Comparison of ENCODE assay signal across 23 mouse cellular contexts in the genomic region with DNA sequence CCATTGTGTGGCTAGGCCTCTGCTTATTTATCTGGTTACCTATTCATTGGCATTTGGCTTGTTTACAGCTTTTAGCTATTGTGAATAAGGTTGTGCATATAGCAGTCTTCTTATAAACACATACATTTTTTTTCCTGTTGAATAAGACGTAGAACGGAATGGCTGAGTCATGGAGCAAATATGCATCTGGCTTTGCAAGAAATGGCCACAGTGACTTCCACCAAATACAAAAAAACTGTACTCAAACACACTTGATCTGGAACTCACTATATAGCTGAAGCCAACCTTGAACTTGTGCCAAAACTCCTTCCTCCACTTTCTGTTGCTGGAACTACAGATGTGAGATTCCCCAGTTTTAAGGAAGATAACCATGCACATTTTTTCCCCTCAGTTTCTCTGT.
"Had no signal": no experiment of that assay in that cellular context is flagged by ENCODE, and none has a peak within 500 bp of the region (broad histone marks: within the 10 kb centered on the region; RNA-seq: fewer than 3 reads in every experiment).

No protein-coding gene starts in this region.

- H3K9ac ChIP-seq: heart, embryonic 13.5 days; heart, embryonic 15.5 days; hindbrain, embryonic 13.5 days; hindbrain, embryonic 15.5 days; limb, embryonic 12.5 days had no signal

- H3K36me3 ChIP-seq: heart, embryonic 13.5 days; heart, embryonic 15.5 days; hindbrain, embryonic 13.5 days; hindbrain, embryonic 15.5 days; limb, embryonic 10.5 days; limb, embryonic 12.5 days had no signal

- H3K4me1 ChIP-seq: heart, embryonic 13.5 days; heart, embryonic 15.5 days; hindbrain, embryonic 13.5 days; hindbrain, embryonic 15.5 days; limb, embryonic 10.5 days; limb, embryonic 12.5 days had no signal

- H3K9me3 ChIP-seq: heart, embryonic 13.5 days; heart, embryonic 15.5 days; hindbrain, embryonic 13.5 days; hindbrain, embryonic 15.5 days; limb, embryonic 10.5 days; limb, embryonic 12.5 days had no signal

- H3K4me2 ChIP-seq: heart, embryonic 11.5 days; heart, embryonic 13.5 days; heart, embryonic 15.5 days; hindbrain, embryonic 13.5 days; hindbrain, embryonic 15.5 days; limb, embryonic 12.5 days; liver, embryonic 11.5 days had no signal

- H3K4me3 ChIP-seq: heart, adult 2 months; heart, embryonic 13.5 days; heart, embryonic 15.5 days; hindbrain, embryonic 13.5 days; hindbrain, embryonic 15.5 days; layer of hippocampus, adult 2 months; left cerebral cortex, adult 2 months; limb, embryonic 10.5 days; limb, embryonic 12.5 days had no signal

- H3K27ac ChIP-seq: heart, adult 2 months; heart, embryonic 13.5 days; heart, embryonic 15.5 days; hindbrain, embryonic 13.5 days; hindbrain, embryonic 15.5 days; hindbrain, postnatal 0 days; layer of hippocampus, adult 2 months; left cerebral cortex, adult 2 months; limb, embryonic 10.5 days; limb, embryonic 12.5 days had no signal

- H3K27me3 ChIP-seq: heart, embryonic 13.5 days; heart, embryonic 15.5 days; hindbrain, embryonic 15.5 days; limb, embryonic 12.5 days had no signal

- ATAC-seq: hindbrain, postnatal 0 days; intestine, embryonic 16.5 days had no signal

- DNase-seq: gastrocnemius, postnatal 14 days; gastrocnemius, postnatal 36 days; heart, adult 2 months; heart, postnatal 14 days; heart, postnatal 36 days; kidney, adult 11 months; kidney, adult 8-10 months; kidney, postnatal 10 days; kidney, postnatal 25 days; kidney, postnatal 4 days; liver had no signal
